Mouse (Mus musculus): ENCODE measurements around the gene Tespa1. TPM values are rescaled to one million over a fixed set of nuclear protein-coding genes. Genes with fewer than 3 reads are reported as not detected.
"Not testable (repeated sequence)": the region's sequence is repeated elsewhere in the genome, so short reads cannot be mapped to it uniquely, and the experiment has no call there.

The Tespa1 gene
- polyA plus RNA-seq, 1 experiment from 2014 or later: not detected

GRCm38 (mm10) chr10:130330711-130331110, 8.0 kb downstream of the Tespa1 start:
- no peaks in the 10 kb centered on the region for H3K4me1 ChIP-seq (ENCODE audit: control insufficient read depth, insufficient read depth, low read length)
- no peak for ATAC-seq (ENCODE audit: low read depth)
- H3K27me3 ChIP-seq (ENCODE audit: control insufficient read depth, insufficient read depth, low read length): no peaks in the 10 kb centered on the region
- H3K27ac ChIP-seq (ENCODE audit: low read depth, low read length): no peak overlapping the region
- H3K36me3 ChIP-seq (ENCODE audit: control insufficient read depth, insufficient read depth, low read length): no peaks in the 10 kb centered on the region
- WGBS: 97% methylated on average over 1 of the region's 1 CpGs
- H3K4me3 ChIP-seq (ENCODE audit: low read depth, low read length): no peak overlapping the region
- H3K4me2 ChIP-seq (ENCODE audit: low read depth, low read length): no peak overlapping the region
- no peaks in the 10 kb centered on the region for H3K9me3 ChIP-seq (ENCODE audit: control insufficient read depth, low read length)
- no peak overlapping the region for H3K9ac ChIP-seq (replicated peaks; ENCODE audit: low read depth, low read length)

- 93% methylated on average over 1 of the region's 1 CpGs for WGBS
- no peak overlapping the region for H3K4me3 ChIP-seq (ENCODE audit: low read depth, low read length)
- H3K9me3 ChIP-seq (ENCODE audit: control insufficient read depth, low read length): no peaks in the 10 kb centered on the region
- no peak overlapping the region for H3K4me2 ChIP-seq (ENCODE audit: low read depth, low read length)
- no peak overlapping the region for H3K27ac ChIP-seq (ENCODE audit: low read depth, low read length)
- no peak overlapping the region for H3K9ac ChIP-seq (replicated peaks; ENCODE audit: low read depth, low read length)
- H3K4me1 ChIP-seq (ENCODE audit: control insufficient read depth, insufficient read depth, low read length): no peaks in the 10 kb centered on the region
- no peaks in the 10 kb centered on the region for H3K36me3 ChIP-seq (ENCODE audit: control insufficient read depth, insufficient read depth, low read length)
- no peak for ATAC-seq (ENCODE audit: low read depth)
- H3K27me3 ChIP-seq (ENCODE audit: control insufficient read depth, insufficient read depth, low read length): no peaks in the 10 kb centered on the region
Measured at GRCm38 (mm10) chr10:130336385-130336784, 13.7 kb downstream of the Tespa1 start.

GRCm38 (mm10) chr10:130337581-130337980, 14.9 kb downstream of the Tespa1 start:
- no peak for ATAC-seq (ENCODE audit: low read depth)
- no peak overlapping the region for H3K27ac ChIP-seq (ENCODE audit: low read depth, low read length)
- no peaks in the 10 kb centered on the region for H3K4me1 ChIP-seq (ENCODE audit: control insufficient read depth, insufficient read depth, low read length)
- 77% methylated on average over 2 of the region's 2 CpGs for WGBS
- H3K27me3 ChIP-seq (ENCODE audit: control insufficient read depth, insufficient read depth, low read length): no peaks in the 10 kb centered on the region
- H3K4me3 ChIP-seq (ENCODE audit: low read depth, low read length): no peak overlapping the region
- H3K9me3 ChIP-seq (ENCODE audit: control insufficient read depth, low read length): no peaks in the 10 kb centered on the region
- no peak overlapping the region for H3K9ac ChIP-seq (replicated peaks; ENCODE audit: low read depth, low read length)
- H3K36me3 ChIP-seq (ENCODE audit: control insufficient read depth, insufficient read depth, low read length): no peaks in the 10 kb centered on the region
- H3K4me2 ChIP-seq (ENCODE audit: low read depth, low read length): no peak overlapping the region

DNA sequence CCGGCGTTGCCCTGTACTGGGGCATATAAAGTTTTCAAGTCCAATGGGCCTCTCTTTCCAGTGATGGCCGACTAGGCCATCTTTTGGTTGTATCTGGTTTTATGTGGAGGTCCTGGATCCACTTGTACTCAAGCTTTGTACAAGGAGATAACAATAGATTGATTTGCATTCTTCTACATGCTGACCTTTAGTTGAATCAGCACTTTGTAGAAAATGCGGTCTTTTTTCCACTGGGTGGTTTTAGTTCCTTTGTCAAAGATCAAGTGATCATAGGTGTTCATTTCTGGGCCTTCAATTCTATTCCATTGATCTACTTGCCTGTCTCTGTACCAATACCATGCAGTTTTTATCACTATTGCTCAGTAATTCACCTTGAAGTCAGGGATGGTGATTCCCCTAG, 17.4 kb downstream of the Tespa1 start:
- H3K9ac ChIP-seq (replicated peaks; ENCODE audit: low read depth, low read length); H3K4me2 ChIP-seq (ENCODE audit: low read depth, low read length); H3K4me3 ChIP-seq (ENCODE audit: low read depth, low read length); ATAC-seq (ENCODE audit: low read depth); H3K9me3 ChIP-seq (ENCODE audit: control insufficient read depth, low read length); H3K27ac ChIP-seq (ENCODE audit: low read depth, low read length); H3K36me3 ChIP-seq (ENCODE audit: control insufficient read depth, insufficient read depth, low read length); H3K4me1 ChIP-seq (ENCODE audit: control insufficient read depth, insufficient read depth, low read length); H3K27me3 ChIP-seq (ENCODE audit: control insufficient read depth, insufficient read depth, low read length): not testable (repeated sequence)
- WGBS: 80% methylated on average over 4 of the region's 4 CpGs

DNA sequence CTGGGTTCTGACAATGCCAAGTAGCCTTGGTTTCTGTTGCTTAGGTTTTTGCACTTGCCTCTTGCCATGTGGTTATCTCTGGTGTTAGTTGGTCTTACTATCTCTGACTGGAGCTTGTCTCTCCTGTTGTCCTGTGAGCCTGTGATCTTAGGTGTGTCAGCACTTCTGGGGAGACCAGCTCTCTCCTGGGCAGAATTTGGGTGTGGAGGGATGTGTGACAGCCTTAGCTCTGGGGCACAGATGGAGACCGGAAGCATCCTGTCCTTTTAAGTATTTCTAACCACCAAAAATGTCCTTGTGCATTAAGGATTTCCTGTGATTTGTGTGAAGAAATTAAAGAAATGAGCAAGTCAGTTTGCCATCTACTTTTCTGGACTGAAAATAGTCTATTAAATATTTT, 21.4 kb downstream of the Tespa1 start:
- ATAC-seq (ENCODE audit: low read depth): no peak
- 93% methylated on average over 1 of the region's 1 CpGs for WGBS
- no peak overlapping the region for H3K9ac ChIP-seq (replicated peaks; ENCODE audit: low read depth, low read length)
- H3K4me1 ChIP-seq (ENCODE audit: control insufficient read depth, insufficient read depth, low read length): no peaks in the 10 kb centered on the region
- no peaks in the 10 kb centered on the region for H3K27me3 ChIP-seq (ENCODE audit: control insufficient read depth, insufficient read depth, low read length)
- H3K36me3 ChIP-seq (ENCODE audit: control insufficient read depth, insufficient read depth, low read length): no peaks in the 10 kb centered on the region
- H3K4me3 ChIP-seq (ENCODE audit: low read depth, low read length): no peak overlapping the region
- no peak overlapping the region for H3K27ac ChIP-seq (ENCODE audit: low read depth, low read length)
- no peak overlapping the region for H3K4me2 ChIP-seq (ENCODE audit: low read depth, low read length)
- H3K9me3 ChIP-seq (ENCODE audit: control insufficient read depth, low read length): no peaks in the 10 kb centered on the region

GRCm38 (mm10) chr10:130363438-130364164, 40.9 kb downstream of the Tespa1 start:
- Histone ChIP-seq H3K27ac (ENCODE audit: low read depth, low read length) (no peak overlapping the region), H3K4me3 (ENCODE audit: low read depth, low read length) (no peak overlapping the region), H3K27me3 (ENCODE audit: control insufficient read depth, insufficient read depth, low read length) (no peaks in the 10 kb centered on the region), H3K9me3 (ENCODE audit: control insufficient read depth, low read length) (no peaks in the 10 kb centered on the region), H3K9ac (replicated peaks; ENCODE audit: low read depth, low read length) (no peak overlapping the region), H3K36me3 (ENCODE audit: control insufficient read depth, insufficient read depth, low read length) (no peaks in the 10 kb centered on the region), H3K4me2 (ENCODE audit: low read depth, low read length) (no peak overlapping the region), H3K4me1 (ENCODE audit: control insufficient read depth, insufficient read depth, low read length) (no peaks in the 10 kb centered on the region)
- 63% methylated on average over 2 of the region's 2 CpGs for WGBS
- peak; percentile 78 for ATAC-seq (ENCODE audit: low read depth)

DNA sequence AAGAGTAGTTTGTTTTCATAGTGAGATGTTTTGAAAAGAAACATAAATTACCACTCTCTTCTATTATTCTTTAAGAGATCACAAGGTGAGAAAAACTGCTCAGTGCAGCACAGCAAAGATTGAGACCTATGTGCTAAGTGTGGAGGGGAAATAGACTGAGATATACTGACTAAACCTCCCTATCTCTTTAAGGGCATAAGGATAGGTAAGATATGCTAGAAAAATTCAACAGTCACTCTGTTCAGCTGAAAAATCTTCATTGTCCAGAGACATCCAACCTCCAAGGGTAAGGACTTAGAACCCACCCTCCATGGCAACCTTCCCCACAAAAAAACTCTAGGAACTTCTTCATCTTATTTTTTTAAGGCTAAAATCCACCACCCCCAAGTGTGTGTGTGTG, 42.1 kb downstream of the Tespa1 start:
- no peak for ATAC-seq (ENCODE audit: low read depth)
- no peaks in the 10 kb centered on the region for H3K9me3 ChIP-seq (ENCODE audit: control insufficient read depth, low read length)
- H3K27ac ChIP-seq (ENCODE audit: low read depth, low read length): no peak overlapping the region
- no peak overlapping the region for H3K4me2 ChIP-seq (ENCODE audit: low read depth, low read length)
- H3K27me3 ChIP-seq (ENCODE audit: control insufficient read depth, insufficient read depth, low read length): no peaks in the 10 kb centered on the region
- H3K4me1 ChIP-seq (ENCODE audit: control insufficient read depth, insufficient read depth, low read length): no peaks in the 10 kb centered on the region
- H3K36me3 ChIP-seq (ENCODE audit: control insufficient read depth, insufficient read depth, low read length): no peaks in the 10 kb centered on the region
- H3K4me3 ChIP-seq (ENCODE audit: low read depth, low read length): no peak overlapping the region
- H3K9ac ChIP-seq (replicated peaks; ENCODE audit: low read depth, low read length): no peak overlapping the region

- Histone ChIP-seq H3K27ac (ENCODE audit: low read depth, low read length) (no peak overlapping the region), H3K9me3 (ENCODE audit: control insufficient read depth, low read length) (no peaks in the 10 kb centered on the region), H3K4me1 (ENCODE audit: control insufficient read depth, insufficient read depth, low read length) (no peaks in the 10 kb centered on the region), H3K9ac (replicated peaks; ENCODE audit: low read depth, low read length) (no peak overlapping the region), H3K4me3 (ENCODE audit: low read depth, low read length) (no peak overlapping the region), H3K27me3 (ENCODE audit: control insufficient read depth, insufficient read depth, low read length) (no peaks in the 10 kb centered on the region), H3K4me2 (ENCODE audit: low read depth, low read length) (no peak overlapping the region), H3K36me3 (ENCODE audit: control insufficient read depth, insufficient read depth, low read length) (no peaks in the 10 kb centered on the region)
- no peak for ATAC-seq (ENCODE audit: low read depth)
Measured at GRCm38 (mm10) chr10:130368384-130368783, 45.7 kb downstream of the Tespa1 start.

DNA sequence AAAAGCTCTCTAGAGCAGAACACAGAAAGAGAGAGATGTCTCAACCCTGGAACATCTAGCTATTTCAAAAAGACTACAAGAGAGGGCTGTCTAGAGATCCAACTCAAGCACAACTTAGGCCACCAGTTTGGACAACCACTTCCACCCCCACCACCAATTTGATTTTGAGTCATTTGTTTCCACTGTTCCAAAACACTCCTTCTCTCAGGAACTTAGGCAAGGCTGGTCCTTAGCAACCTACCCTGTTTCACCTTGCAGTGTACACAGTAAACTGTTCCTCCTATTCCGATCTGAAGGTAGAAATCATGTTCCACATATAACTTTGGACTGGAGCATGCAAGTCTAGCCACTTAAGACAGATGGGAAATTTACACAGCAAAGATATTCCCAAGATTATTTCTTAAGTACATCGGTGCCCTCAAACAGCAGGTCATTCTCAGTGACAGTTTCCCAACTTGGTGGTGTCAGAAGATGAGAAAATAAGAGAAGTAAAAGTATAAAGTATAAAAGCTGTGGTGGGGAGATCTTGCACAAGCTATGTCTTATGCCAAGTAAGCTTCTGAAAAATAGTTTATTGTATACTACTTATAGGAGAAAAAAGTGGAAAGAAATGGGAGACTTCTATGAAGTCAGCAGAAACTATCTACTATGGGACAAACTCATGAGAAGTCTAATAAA, 47.5 kb downstream of the Tespa1 start:
- no peaks in the 10 kb centered on the region for H3K27me3 ChIP-seq (ENCODE audit: control insufficient read depth, insufficient read depth, low read length)
- H3K4me1 ChIP-seq (ENCODE audit: control insufficient read depth, insufficient read depth, low read length): no peaks in the 10 kb centered on the region
- H3K9me3 ChIP-seq (ENCODE audit: control insufficient read depth, low read length): no peaks in the 10 kb centered on the region
- H3K27ac ChIP-seq (ENCODE audit: low read depth, low read length): no peak overlapping the region
- H3K9ac ChIP-seq (replicated peaks; ENCODE audit: low read depth, low read length): no peak overlapping the region
- H3K4me2 ChIP-seq (ENCODE audit: low read depth, low read length): no peak overlapping the region
- WGBS: 96% methylated on average over 2 of the region's 2 CpGs
- no peaks in the 10 kb centered on the region for H3K36me3 ChIP-seq (ENCODE audit: control insufficient read depth, insufficient read depth, low read length)
- H3K4me3 ChIP-seq (ENCODE audit: low read depth, low read length): no peak overlapping the region
- no peak for ATAC-seq (ENCODE audit: low read depth)
